Mouse (Mus musculus) heart, embryonic 12.5 days (tissue): ENCODE data around the gene Gpr88. TPM values are rescaled to one million over a fixed set of nuclear protein-coding genes. Genes with fewer than 3 reads are reported as not detected.
"Not testable (repeated sequence)": the region's sequence is repeated elsewhere in the genome, so short reads cannot be mapped to it uniquely, and the experiment has no call there.

Source experiments
- ATAC-seq: fragments of 200-750 bp; cut with Nextera tagmentation; 2 replicates; pipeline ENCODE4 v1.8.0; 2017; ENCODE audit warnings: moderate TSS enrichment, moderate library complexity; ENCODE audit not compliant: insufficient number of reproducible peaks, low FRiP score
- H3K27ac ChIP-seq: fragments of 300-500 bp; sonication (generic); 2 replicates; pipeline ENCODE4 v1.5.1; 2016; ENCODE audit warnings: mild to moderate bottlenecking, moderate library complexity; ENCODE audit not compliant: poor library complexity, severe bottlenecking
- H3K27me3 ChIP-seq: fragments of 300-500 bp; sonication (generic); replicated peaks from 2 replicates; pipeline ENCODE4 v1.6.1; 2016; ENCODE audit warnings: mild to moderate bottlenecking, moderate library complexity
- H3K36me3 ChIP-seq: fragments of 300-500 bp; sonication (generic); 2 replicates; pipeline ENCODE4 v1.6.1; 2016; ENCODE audit warnings: mild to moderate bottlenecking, moderate library complexity
- H3K4me1 ChIP-seq: fragments of 300-500 bp; sonication (generic); replicated peaks from 2 replicates; pipeline ENCODE4 v1.6.1; 2016; ENCODE audit warnings: mild to moderate bottlenecking
- H3K4me2 ChIP-seq: fragments of 300-500 bp; sonication (generic); 2 replicates; pipeline ENCODE4 v1.6.1; 2016; ENCODE audit warnings: mild to moderate bottlenecking, moderate library complexity
- H3K4me3 ChIP-seq: fragments of 300-500 bp; sonication (generic); 2 replicates; pipeline ENCODE4 v1.5.1; 2016; ENCODE audit warnings: mild to moderate bottlenecking
- H3K9ac ChIP-seq: fragments of 300-500 bp; sonication (generic); 2 replicates; pipeline ENCODE4 v1.6.1; 2016; ENCODE audit warnings: mild to moderate bottlenecking, moderate library complexity
- H3K9me3 ChIP-seq: fragments of 300-500 bp; sonication (generic); replicated peaks from 2 replicates; pipeline ENCODE4 v1.6.1; 2016; ENCODE audit warnings: mild to moderate bottlenecking, moderate library complexity
- WGBS: fragments of 180-500 bp; shearing (Covaris S2); methylation state at CpG from one replicate; pipeline ENCODE4 v1.1.7; 2016; 5-methylcytosine and 5-hydroxymethylcytosine counted together
- polyA plus RNA-seq: library from polyadenylated mRNA; unstranded; fragments of >200 nt; fragmentation: Nextera tagmentation; extraction: Ambion mirVana; gene quantifications from 2 replicates; pipeline ENCODE4 v1.2.1, GENCODE M21; 2016

Gpr88 gene
- polyA plus RNA-seq, 1 experiment from 2014 or later = not detected

- Histone ChIP-seq H3K4me2 (no peak overlapping the region), H3K27me3 (no peaks in the 10 kb centered on the region), H3K4me1 (peaks cover 9% of the 10 kb centered on the region), H3K9ac (no peak overlapping the region), H3K36me3 (no peaks in the 10 kb centered on the region), H3K27ac (no peak overlapping the region), H3K9me3 (no peaks in the 10 kb centered on the region), H3K4me3 (no peak overlapping the region)
- no peak for ATAC-seq
- WGBS = 68% methylated on average over 6 of the region's 6 CpGs
Observed at GRCm38 (mm10) chr3:116220980-116221685, 32.2 kb downstream of the Gpr88 start.

DNA sequence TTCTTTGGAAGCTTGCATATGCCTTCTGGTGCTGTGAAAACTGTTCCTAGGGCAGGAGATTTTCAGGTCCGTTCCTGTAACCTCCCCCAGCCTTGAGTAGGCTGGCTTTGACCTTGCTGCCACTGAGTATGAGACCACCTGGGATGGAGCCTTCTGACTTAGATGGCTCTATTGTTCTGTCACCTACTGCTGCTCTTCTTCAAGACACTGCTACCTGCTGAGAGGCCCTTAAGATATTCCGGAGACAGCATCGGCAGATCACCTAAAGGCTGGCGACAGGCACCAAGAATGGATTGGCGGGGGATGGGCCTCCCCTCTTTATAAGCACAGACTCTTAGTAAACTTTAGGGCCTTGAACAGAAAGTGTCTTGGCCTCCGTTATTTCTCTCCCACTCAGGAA, 35.9 kb downstream of the Gpr88 start:
- ATAC-seq, H3K27me3 ChIP-seq, H3K27ac ChIP-seq, H3K4me2 ChIP-seq, H3K4me1 ChIP-seq, H3K9me3 ChIP-seq, H3K9ac ChIP-seq, H3K4me3 ChIP-seq, H3K36me3 ChIP-seq: not testable (repeated sequence)
- 57% methylated on average over 6 of the region's 6 CpGs for WGBS

DNA sequence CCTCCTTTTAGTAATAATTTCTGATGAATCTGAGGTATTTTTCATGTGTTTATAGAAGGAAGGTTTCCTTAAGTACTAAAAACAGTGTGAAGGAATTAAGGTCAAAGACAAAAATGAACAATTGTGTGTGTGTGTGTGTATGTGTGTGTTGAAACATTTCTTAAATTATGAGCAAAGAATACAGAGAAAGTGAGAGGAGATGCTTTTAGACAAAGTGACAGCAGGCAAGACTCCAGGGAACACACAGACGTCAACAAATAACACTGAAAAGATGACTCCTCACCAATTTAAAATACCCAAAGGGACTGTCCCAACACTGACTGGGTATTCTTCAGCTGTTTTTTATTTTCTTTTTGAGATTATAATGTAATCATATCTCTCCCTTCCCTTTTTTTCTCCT, 37.0 kb downstream of the Gpr88 start:
- H3K4me3 ChIP-seq = no peak overlapping the region
- no peak for ATAC-seq
- no peaks in the 10 kb centered on the region for H3K36me3 ChIP-seq

GRCm38 (mm10) chr3:116211639-116212038, 41.7 kb downstream of the Gpr88 start:
- no peaks in the 10 kb centered on the region for H3K36me3 ChIP-seq
- no peak overlapping the region for H3K9ac ChIP-seq
- H3K9me3 ChIP-seq = no peaks in the 10 kb centered on the region
- H3K27me3 ChIP-seq = no peaks in the 10 kb centered on the region
- no peak overlapping the region for H3K27ac ChIP-seq
- peaks cover 5% of the 10 kb centered on the region; the same call in 1 of the 2 replicates for H3K4me1 ChIP-seq
- no peak for ATAC-seq
- WGBS = 54% methylated on average over 5 of the region's 5 CpGs
- no peak overlapping the region for H3K4me2 ChIP-seq
- no peak overlapping the region for H3K4me3 ChIP-seq

More for the DNA sequence above, 37.0 kb downstream of the Gpr88 start:
- H3K4me2 ChIP-seq = no peak overlapping the region
- no peaks in the 10 kb centered on the region for H3K9me3 ChIP-seq
- no peak overlapping the region for H3K9ac ChIP-seq
- no peaks in the 10 kb centered on the region for H3K27me3 ChIP-seq
- H3K27ac ChIP-seq = no peak overlapping the region
- H3K4me1 ChIP-seq = no peaks in the 10 kb centered on the region; the same call in 1 of the 2 replicates
- WGBS = 79% methylated on average over 1 of the region's 1 CpGs

DNA sequence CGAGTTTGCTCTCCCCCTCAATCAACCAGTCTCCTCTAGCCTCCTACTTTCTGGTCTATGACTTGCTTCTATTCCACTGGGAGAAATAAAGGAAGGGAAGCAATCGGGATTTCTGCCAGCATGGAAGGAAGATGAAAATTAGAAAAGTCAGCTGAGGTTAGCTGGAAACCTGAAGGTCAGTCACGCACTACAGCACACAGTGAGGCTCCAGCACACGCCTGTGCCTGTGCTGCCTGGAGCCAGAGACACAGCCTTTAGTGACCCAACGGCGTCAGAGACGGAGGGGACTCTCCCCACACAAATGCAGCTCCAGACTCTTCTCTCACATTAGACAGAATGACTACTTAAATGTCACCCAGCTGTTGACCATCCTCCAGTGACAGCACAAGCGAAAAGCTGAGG, 42.6 kb downstream of the Gpr88 start:
- WGBS = 67% methylated on average over 8 of the region's 8 CpGs
- H3K4me1 ChIP-seq = peaks cover 13% of the 10 kb centered on the region
- H3K27ac ChIP-seq = no peak overlapping the region
- no peak overlapping the region for H3K9ac ChIP-seq
- H3K9me3 ChIP-seq = no peaks in the 10 kb centered on the region
- ATAC-seq = no peak
- no peak overlapping the region for H3K4me3 ChIP-seq
- H3K36me3 ChIP-seq = no peaks in the 10 kb centered on the region
- H3K27me3 ChIP-seq = no peaks in the 10 kb centered on the region
- H3K4me2 ChIP-seq = no peak overlapping the region

DNA sequence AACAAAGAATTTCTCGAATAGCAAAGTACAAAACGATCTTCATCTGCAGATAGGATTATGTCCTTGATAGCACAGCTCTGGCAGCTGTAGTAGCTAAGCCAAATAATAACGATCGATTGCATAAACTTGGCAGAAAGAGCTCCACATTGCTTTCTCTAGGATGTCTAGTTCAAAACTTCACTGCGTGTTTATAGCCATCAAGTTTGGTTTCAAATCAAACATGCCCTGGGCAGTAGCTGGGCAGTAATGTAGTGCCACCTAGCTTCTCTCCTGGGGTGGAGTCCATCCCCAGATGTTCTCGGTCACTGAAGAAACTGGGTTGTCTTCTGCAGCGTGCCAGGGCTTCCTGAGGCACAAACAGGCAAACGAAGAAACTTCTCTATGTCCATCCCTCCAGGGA, 44.1 kb downstream of the Gpr88 start:
- no peak for ATAC-seq
- no peaks in the 10 kb centered on the region for H3K36me3 ChIP-seq
- no peaks in the 10 kb centered on the region for H3K9me3 ChIP-seq
- no peak overlapping the region for H3K4me3 ChIP-seq
- WGBS = 72% methylated on average over 8 of the region's 8 CpGs
- H3K4me2 ChIP-seq = no peak overlapping the region
- H3K9ac ChIP-seq = no peak overlapping the region
- no peaks in the 10 kb centered on the region for H3K27me3 ChIP-seq
- peaks cover 17% of the 10 kb centered on the region for H3K4me1 ChIP-seq
- H3K27ac ChIP-seq = no peak overlapping the region

DNA sequence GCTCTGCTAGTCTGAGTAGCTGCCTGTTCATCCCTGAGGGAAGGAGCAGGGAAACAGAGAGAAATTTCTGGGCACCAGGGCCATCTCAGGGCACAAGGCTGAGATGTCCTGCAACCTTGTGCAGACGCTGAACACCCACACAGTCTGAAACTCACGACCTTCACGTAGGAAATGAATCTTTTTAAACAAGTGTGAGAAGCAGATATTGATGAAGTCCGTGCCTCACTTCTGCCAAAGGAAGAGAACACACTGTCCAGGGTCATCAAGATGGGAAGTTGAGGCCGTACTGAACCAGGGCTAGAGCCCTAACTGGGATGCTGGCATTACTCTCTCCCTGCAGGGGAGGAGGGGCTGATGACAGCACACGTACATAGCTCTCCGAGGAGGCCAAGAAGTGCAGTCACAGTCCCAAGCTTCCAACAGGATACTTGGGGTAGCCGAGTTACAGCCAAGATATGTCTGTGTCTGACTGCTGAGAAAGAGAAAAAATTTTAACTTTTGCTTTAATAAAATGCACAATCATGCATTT, 46.9 kb downstream of the Gpr88 start:
- ATAC-seq = no peak
- 48% methylated on average over 8 of the region's 8 CpGs for WGBS
- Histone ChIP-seq H3K4me2 (no peak overlapping the region), H3K27ac (no peak overlapping the region), H3K4me1 (peaks cover 17% of the 10 kb centered on the region), H3K9me3 (no peaks in the 10 kb centered on the region), H3K36me3 (no peaks in the 10 kb centered on the region), H3K4me3 (no peak overlapping the region), H3K27me3 (no peaks in the 10 kb centered on the region), H3K9ac (no peak overlapping the region)

DNA sequence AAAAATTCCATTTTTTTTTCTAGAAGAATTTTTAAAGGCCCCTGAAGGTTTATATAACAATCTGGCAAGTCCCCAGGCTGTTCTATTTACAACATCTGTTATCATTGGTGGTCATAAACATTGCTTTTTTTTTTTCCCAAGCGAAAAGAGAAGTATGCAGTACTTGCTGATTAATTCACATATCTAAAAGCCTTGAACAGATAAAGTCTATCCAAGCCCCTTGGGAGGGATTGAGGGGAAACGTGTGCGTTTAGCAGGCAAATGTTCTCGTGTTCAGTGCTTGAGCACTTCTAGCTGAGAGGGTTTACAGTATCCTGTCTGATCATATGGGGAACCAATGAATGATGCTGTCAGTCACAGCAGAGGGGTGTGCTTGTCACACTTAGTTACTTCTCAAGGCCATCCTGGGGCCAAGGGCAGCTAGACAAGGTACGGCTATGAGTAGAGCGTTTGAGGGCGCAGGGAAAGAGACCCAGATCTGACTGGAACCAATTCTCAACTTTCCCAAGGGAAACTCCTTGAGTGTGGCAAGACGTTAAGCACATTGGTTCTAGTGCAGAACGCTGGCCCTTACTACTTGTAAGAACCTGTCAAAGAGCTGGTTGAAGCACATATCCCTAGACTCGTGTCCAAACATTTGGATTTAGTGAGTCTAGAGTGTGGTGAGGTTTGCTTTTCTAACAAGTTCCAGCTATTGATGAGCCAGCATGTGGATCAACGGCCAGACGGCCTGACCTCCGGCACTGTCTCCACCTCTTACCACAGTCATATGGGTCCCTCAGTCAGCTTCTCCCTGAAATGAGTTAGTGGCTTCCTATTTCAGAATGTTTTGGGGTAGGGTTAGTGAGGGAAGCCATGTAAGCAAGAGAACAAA, 47.7 kb downstream of the Gpr88 start:
- H3K36me3 ChIP-seq = no peaks in the 10 kb centered on the region
- H3K4me1 ChIP-seq = peaks cover 12% of the 10 kb centered on the region
- no peak overlapping the region for H3K4me3 ChIP-seq
- H3K27ac ChIP-seq = no peak overlapping the region
- H3K9ac ChIP-seq = no peak overlapping the region
- WGBS = 61% methylated on average over 13 of the region's 13 CpGs
- no peaks in the 10 kb centered on the region for H3K9me3 ChIP-seq
- H3K4me2 ChIP-seq = no peak overlapping the region
- ATAC-seq = no peak
- H3K27me3 ChIP-seq = no peaks in the 10 kb centered on the region

GRCm38 (mm10) chr3:116204643-116205042, 48.7 kb downstream of the Gpr88 start:
- ATAC-seq = no peak
- no peaks in the 10 kb centered on the region for H3K27me3 ChIP-seq
- peaks cover 12% of the 10 kb centered on the region for H3K4me1 ChIP-seq
- H3K36me3 ChIP-seq = no peaks in the 10 kb centered on the region
- no peak overlapping the region for H3K4me2 ChIP-seq
- no peaks in the 10 kb centered on the region for H3K9me3 ChIP-seq
- no peak overlapping the region for H3K27ac ChIP-seq
- WGBS = 72% methylated on average over 9 of the region's 9 CpGs
- no peak overlapping the region for H3K4me3 ChIP-seq
- H3K9ac ChIP-seq = no peak overlapping the region

- no peak overlapping the region for H3K27ac ChIP-seq
- WGBS = 54% methylated on average over 3 of the region's 3 CpGs
Observed at GRCm38 (mm10) chr3:116203942-116204341, 49.4 kb downstream of the Gpr88 start.

GRCm38 (mm10) chr3:116200060-116200459, 53.2 kb downstream of the Gpr88 start:
- Histone ChIP-seq H3K9ac (no peak overlapping the region), H3K4me2 (no peak overlapping the region), H3K27ac (no peak overlapping the region), H3K36me3 (no peaks in the 10 kb centered on the region), H3K4me3 (no peak overlapping the region), H3K4me1 (0 out of 2 replicates have a peak, but pooled peaks cover 4% of the 10 kb centered on the region), H3K9me3 (no peaks in the 10 kb centered on the region), H3K27me3 (no peaks in the 10 kb centered on the region)
- ATAC-seq = no peak
- WGBS = 66% methylated on average over 10 of the region's 10 CpGs

More at GRCm38 (mm10) chr3:116203942-116204341, 49.4 kb downstream of the Gpr88 start:
- Histone ChIP-seq H3K4me2 (no peak overlapping the region), H3K9me3 (no peaks in the 10 kb centered on the region), H3K4me3 (no peak overlapping the region), H3K27me3 (no peaks in the 10 kb centered on the region), H3K36me3 (no peaks in the 10 kb centered on the region), H3K4me1 (peaks cover 12% of the 10 kb centered on the region), H3K9ac (no peak overlapping the region)
- no peak for ATAC-seq
